Mouse (Mus musculus) kidney, adult 11 months (tissue): ENCODE data around the gene Abhd6.
"Not testable (repeated sequence)": the region's sequence is repeated elsewhere in the genome, so short reads cannot be mapped to it uniquely, and the experiment has no call there.

Experiments used
- DNase-seq: peaks from one replicate; pipeline ENCODE4 v3.0.0; 2022

Abhd6 gene

DNA sequence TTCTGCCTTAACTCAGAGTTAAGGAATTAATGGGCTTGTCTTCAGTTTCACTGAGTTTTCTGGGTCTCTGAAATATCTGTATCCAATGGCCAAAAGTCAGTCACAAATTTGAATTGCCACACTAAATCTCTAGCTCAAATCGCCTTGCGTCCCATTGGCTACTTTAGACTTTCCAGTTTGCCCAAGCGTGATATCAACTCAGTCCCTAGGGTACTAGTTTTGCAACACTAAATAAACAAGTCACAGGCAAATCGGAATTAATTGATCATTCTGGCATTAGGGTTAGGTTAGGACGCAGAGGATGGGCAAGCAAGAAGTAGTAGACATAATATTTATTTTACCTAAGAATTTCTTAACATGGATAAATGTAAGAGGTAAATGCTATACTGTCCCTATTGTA lies 2.5 kb upstream of the Abhd6 start:
- DNase-seq: no peak

DNA sequence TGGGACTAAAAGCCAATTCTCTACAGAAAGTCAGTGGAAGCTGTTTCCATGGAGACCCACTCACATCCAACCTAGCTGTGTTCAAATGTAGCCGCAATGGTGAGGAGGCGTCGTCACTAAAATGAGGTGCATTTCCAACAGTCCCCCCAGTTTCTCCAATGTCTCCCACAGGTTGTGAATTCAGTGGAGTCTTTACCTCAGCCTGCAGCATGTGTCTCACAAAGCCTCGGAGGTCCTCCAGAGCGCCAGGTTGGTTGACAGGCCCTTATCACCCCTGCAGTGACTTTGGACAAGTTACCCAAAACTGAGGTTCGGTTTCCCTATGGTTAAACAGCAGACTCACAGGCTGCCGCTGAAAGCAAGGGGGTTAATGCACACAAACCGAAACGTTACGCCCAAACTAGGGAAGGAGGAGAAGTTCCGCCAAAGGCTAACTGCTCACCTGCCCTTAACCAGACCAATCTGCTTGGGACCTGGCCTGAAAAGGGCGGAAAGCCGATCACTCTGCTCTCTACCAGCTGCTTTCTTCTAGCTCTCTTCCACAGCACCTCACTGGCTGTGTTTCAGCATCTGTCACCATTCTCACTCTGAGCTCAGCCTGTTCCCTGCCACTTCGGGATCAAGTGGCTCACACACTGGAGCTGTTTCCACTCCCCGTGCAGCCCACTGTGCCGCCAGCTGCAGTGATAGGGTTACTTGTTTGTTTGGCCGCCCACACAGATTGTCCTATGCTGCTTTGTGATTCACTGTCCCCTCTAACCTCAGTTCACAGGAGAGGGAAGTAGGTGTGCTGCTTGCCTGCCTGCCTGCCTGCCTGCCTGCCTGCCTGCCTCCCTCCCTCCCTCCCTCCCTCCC lies 1.6 kb upstream of the Abhd6 start:
- DNase-seq: no peak

GRCm38 (mm10) chr14:8003093-8003670 lies 480 bp downstream of the Abhd6 start:
- no peak for DNase-seq

DNA sequence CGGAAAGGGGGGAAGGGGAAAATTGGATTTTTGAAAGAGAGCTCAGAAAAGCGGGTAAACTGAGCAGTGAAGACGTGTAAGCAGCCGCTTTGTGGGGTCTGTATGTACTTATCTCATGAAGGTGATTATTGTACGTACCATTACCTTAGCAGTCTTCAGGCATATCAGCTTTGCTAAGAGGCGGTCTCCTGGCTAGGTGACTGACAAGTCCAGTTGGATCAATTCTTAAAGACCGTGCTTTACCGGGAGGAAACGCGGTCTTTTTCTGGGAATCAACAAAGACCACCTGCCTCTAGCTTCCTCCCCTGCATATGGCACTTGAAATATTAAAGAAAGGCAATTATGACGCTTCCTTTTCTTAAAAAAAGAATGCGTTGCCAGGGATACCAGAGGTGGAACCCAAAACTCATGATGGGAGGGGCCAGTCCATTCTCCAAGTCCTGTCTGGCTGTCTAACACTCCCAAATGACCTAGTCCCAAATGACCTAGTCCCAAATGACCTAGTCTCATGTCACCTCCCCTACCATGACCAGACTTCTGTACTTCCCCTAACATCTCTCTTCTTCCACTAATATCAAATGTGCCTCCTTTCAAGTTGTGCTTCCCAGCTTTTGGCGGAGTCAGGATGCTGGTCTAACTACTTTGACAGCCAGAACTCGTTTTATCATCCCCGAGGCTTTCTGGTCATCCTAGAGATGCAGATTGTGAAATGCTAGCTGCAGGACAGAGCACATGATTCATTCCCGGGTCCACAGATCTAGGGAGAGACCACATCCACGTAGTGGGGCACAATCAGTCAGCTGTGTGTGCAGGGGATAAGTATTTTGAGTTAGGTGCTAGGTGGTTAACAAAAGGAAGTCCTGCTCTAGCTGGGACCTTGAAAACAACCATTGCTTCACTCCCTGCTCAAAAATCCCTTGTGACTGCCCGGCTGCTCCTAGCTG lies 1.3 kb downstream of the Abhd6 start:
- DNase-seq: no peak

DNA sequence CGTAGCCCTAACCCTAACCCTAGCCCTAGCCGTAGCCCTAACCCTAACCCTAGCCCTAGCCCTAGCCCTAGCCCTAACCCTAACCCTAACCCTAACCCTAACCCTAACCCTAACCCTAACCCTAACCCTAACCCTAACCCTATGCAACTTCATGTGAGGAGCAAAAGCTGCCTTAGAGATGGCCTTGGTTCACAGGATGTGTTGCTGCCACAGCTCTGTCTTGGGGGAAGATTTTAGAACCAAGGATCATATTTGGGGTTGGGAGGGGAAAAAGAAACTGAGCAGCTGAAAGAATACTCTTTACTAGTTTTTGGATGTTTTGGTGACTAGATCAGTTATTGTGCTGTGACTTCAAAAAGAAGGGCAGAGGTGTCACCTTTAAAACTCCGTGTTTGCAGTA lies 3.4 kb downstream of the Abhd6 start:
- not testable (repeated sequence) for DNase-seq

- DNase-seq: no peak
Measured at GRCm38 (mm10) chr14:8007084-8007483, 4.4 kb downstream of the Abhd6 start.

- DNase-seq: no peak
Measured at GRCm38 (mm10) chr14:8007486-8007885, 4.8 kb downstream of the Abhd6 start.

DNA sequence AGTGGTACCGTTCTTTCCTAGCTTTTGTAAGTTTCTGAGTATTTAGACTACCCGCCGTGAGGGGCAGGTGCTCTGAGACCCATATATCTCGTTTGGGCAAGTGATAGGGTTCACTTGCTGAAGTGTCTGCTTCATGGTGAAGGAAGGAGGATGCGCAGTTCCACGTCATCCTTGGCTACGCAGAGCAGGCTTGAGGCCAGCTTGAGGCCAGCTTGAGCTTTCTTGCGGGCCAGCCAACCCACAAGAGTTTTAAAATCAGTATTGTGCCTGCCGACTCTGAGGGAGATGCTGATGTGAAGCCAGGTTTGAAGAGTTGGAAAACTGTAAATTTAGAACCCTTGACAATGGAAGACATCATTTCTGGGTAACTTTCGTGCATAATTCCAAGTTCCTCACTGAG lies 5.2 kb downstream of the Abhd6 start:
- DNase-seq: no peak

- DNase-seq: no peak
Measured at GRCm38 (mm10) chr14:8011297-8011696, 8.6 kb downstream of the Abhd6 start.

- no peak for DNase-seq
Measured at GRCm38 (mm10) chr14:8011938-8012337, 9.2 kb downstream of the Abhd6 start.

DNA sequence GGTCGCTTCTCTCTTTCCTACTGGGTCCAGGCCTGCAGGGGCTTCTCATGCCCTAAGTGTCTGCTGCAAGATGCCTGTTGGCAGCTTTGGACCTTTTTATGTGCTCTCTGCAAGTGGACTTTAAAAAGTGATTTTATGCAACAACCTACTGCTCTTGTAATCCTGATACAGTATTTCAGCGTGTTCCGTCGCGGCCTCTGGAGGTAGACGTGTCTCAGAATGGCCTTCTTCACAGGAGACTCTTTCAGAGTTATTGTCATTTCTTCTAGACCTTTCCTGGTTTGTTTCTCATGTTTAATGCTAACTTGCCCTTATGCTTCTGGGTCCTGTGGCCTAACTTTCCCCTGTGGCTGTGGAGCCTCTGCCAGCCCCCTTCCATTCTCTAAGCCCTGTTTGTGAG lies 13.1 kb downstream of the Abhd6 start:
- no peak for DNase-seq

DNA sequence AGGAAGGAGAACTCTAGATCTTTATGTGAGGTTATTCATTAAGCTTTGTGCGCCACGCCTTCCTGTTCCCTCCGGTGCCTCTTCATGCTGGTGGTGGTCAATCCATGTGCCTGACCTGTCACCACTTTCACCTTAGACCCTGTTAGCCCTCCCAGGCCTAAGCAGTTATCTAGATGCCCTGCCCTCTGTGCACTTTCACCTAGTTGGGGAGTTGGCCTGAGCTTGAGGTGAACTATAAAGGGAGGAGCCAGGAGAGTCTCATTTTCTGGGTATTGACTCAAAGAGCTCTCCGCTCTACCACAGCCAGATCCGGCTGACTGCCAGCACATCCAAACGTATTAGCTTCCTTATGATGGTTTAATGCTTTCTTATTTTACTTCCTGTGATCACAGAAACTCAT lies 13.6 kb downstream of the Abhd6 start:
- DNase-seq: peak; percentile 74

GRCm38 (mm10) chr14:8016951-8017350 lies 14.2 kb downstream of the Abhd6 start:
- no peak for DNase-seq

DNA sequence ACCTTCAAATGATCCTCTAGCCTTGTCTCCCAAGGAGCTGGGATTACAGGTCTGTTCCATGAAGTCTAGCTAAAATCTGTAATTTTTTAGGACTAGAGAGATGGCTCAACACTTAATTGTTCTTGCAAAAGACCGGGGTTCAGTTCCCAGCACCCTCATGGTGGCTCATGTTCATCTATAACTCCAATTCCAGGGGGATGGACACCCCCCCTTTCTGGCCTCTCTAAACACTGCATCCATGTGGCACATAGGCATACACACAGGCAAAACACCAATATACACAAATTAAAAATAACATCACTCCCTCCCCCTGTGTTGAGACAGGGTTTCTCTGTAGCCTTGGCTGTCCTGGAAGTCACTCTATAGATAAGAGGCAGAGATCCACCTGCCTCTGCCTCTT lies 17.3 kb downstream of the Abhd6 start:
- DNase-seq: no peak

DNA sequence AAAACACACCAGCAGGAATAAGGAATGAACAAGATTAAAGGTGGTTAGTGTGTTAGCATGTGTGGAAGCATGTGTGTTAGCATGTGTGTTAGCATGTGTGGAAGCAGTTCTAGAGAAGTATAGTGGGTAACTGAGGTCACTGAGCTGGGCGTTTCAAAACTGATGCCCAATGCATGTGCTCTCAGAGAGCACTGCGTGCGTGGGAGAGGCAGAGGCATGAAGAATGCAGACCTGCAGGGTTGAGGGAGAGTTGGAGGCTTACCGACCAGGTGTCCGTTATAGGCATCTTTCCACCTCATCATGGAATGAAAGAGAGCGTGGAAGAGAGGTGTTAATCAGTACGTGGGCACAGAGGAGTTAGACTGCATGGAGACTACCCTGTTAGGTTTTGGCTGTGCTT lies 17.8 kb downstream of the Abhd6 start:
- DNase-seq: no peak

DNA sequence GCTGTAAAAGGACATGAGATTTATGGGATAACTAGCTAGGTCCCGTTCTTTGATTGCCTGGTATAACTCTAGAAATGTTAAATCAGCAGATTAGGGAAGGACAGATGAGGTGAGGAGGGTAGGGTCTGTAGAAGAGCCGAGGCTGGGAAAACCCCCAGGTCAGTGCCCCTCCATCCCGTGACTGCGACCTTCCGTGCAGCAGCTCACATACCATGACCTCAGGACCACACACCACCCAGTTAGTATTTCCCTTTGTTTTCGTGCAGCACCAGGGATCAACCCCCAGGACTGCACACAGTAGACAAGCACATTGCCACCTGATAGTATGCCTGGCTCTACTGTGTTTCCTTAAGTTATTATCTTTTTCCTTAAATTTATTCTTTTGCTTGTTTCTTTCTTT lies 21.8 kb downstream of the Abhd6 start:
- DNase-seq: no peak

GRCm38 (mm10) chr14:8024936-8025335 lies 22.2 kb downstream of the Abhd6 start:
- no peak for DNase-seq

DNA sequence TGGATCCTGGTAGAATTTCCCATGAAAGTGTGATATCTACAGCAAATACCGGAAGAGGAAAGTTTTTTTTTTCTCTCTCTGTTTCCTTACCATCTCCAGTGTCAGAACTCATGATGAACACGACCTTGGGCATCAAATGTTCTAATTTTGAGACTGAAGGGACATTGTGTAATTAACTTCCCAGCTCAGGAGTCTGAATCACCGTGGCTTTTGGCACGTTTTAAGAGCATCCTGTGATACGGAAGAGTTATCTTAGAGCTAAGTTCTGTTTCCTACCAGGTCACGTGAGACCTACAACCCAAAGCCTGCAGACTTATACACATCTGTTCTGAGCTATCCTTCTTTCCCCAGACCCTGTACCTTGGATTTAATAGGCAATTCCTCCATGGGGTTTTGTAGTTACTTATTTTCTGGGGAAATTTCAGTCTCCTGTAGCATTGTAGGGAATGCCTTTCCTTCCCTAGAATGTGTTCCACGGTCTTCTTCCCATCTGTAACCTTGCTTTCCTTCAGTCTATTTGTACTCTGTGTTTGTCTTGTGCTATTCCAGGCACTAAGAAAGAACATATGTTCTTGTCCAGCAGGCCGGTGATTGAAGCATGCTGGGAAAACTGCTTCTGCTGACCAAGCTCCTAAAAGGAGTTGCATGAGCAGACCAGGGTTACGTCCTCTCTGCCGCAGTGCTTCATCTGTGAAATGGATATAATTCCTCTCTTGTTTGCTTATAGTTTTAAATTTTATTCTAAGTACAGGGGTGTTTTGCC lies 24.2 kb downstream of the Abhd6 start:
- DNase-seq: no peak

- no peak for DNase-seq
Measured at GRCm38 (mm10) chr14:8028086-8028485, 25.4 kb downstream of the Abhd6 start.

GRCm38 (mm10) chr14:8029752-8030151 lies 27.1 kb downstream of the Abhd6 start:
- no peak for DNase-seq

DNA sequence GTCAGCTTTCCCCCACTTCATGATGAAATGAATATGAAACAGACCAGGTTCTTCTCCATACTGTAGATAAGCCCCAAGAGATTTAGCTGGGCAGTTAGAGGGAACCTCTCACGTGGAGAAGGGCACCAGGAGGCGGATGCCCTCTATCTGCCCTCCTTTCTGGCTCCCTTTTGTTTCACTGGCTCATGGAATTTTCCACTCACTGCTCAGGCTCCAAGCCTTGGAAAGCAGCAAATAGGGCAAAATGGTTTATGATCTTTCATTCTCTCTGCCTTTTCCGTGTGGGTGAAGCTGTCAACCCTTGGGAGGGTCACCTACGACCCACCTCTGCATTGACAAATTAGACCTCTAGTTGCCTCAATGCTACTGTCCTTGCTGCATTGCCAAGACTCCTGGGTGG lies 27.8 kb downstream of the Abhd6 start:
- peak; percentile 72 for DNase-seq

DNA sequence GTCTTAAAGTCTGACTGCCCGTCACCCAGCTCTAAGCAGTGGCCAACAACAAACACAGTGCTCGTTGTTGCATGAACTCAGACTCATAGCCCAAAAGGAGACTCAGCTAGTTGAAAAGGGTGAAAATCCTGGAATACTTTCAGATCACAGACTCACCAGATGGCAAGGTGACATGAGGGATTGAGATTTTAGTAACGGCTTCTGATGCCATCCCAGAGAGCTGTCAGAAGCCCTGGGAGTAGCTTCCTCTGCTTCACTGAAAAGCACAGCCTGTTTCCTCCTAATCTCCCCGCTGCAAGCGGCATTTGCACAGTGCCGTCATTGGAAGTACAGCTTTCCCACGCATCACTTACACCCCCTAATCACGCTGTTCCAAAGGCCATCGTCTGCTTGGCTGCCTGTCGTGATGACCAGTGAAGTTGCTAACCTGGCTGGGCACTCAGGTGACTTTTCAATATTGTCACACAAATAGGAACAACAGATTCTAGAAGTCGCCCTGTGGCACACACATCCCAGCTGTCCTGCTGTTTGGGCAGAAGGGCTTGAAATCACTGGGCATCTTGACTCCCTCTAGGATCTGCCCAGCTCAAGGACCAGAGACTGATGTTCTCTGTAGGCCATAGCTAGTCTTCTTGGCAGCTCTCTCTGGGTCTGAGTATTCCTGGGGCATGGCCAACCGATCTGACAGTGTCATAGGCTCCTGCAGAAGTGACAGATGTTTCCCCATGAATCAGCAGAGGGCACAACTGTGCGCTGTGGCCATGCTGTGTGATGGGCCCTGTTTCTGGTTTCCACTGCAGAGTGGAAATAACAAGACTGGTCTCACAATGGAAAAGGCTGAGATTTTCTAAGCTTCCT lies 29.6 kb downstream of the Abhd6 start:
- DNase-seq: no peak
